Mouse (Mus musculus) embryonic fibroblast, embryonic 13.5 days (primary cell): ENCODE data around the gene Pcdh9. TPM values are rescaled to one million over a fixed set of nuclear protein-coding genes. Genes with fewer than 3 reads are reported as not detected.

ENCODE experiments used
- H3K27ac ChIP-seq: 2 replicates; pipeline ENCODE4 v1.5.1; 2012; ENCODE audit warnings: low read length, control low read depth, inconsistent platforms; ENCODE audit not compliant: insufficient read depth
- H3K4me1 ChIP-seq: 2 replicates; pipeline ENCODE4 v1.6.1; 2011; ENCODE audit warnings: low read length; ENCODE audit not compliant: control insufficient read depth, insufficient read depth
- H3K4me3 ChIP-seq: 2 replicates; pipeline ENCODE4 v1.5.1; 2011; ENCODE audit warnings: mild to moderate bottlenecking, control low read depth, low read length; ENCODE audit not compliant: insufficient read depth
- CTCF ChIP-seq: IDR thresholded peaks from 2 replicates; pipeline ENCODE4 v1.5.1; 2011; ENCODE audit warnings: mild to moderate bottlenecking, control low read depth, low read length, moderate library complexity, borderline replicate concordance; ENCODE audit not compliant: insufficient read depth
- POLR2A ChIP-seq: IDR thresholded peaks from 2 replicates; pipeline ENCODE4 v1.6.1; 2011; ENCODE audit warnings: low read depth, mild to moderate bottlenecking, control low read depth, low read length, moderate library complexity
- polyA plus RNA-seq: library from polyadenylated mRNA; stranded (reverse); fragments of >200 nt; gene quantifications from 2 replicates; pipeline ENCODE4 v1.2.4, GENCODE M21; 2011; ENCODE audit warnings: low read depth; ENCODE audit not compliant: missing spikeins, insufficient read length

The Pcdh9 gene
- polyA plus RNA-seq, 1 experiment: 29.6 TPM

DNA sequence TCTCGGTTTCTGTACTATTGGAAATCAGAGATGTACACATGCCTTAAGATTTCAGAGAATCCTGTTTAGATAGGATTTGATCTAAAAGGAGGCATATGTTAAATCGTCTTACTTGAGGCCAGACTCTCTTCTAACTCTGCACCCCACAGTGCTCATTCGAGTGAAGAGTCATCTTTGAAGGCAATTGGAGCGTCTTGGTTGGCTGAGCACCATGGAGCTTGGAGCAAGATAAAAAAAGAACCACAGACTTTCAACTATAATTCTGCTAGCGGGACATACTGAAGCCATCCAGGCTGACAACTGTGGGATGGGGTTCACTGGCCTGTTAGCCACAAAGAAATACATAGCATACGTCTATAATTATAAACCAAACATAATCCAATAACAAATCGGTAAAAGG is 541.3 kb downstream of the Pcdh9 start:
- Histone ChIP-seq H3K4me3 (no peak overlapping the region), H3K4me1 (no peaks in the 10 kb centered on the region), H3K27ac (no peak overlapping the region)
- no peak for TF ChIP-seq POLR2A
- TF ChIP-seq CTCF: no peak

- TF ChIP-seq POLR2A: no peak
- no peak for TF ChIP-seq CTCF
- Histone ChIP-seq H3K4me1 (no peaks in the 10 kb centered on the region), H3K27ac (no peak overlapping the region)
Measured at GRCm38 (mm10) chr14:93347031-93347430, 543.4 kb downstream of the Pcdh9 start.

DNA sequence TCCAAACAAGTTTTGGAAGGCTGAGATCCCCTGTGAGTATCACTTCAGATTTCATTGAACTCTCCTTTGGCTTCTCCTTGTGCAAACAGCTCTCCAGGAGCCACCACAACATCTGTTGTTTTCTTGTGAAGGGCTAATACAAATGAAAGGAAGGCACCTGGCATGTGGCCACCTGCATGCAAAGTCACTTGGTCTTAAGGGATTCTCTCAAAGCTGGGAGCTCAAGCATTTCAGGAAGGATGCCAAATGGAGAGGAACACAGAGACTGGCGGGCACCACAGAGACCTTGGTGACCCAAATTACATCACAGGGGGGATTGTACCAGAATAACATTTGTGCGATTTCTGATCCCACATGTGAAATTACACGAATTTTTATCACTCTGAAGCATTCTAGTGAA is 547.7 kb downstream of the Pcdh9 start:
- Histone ChIP-seq H3K4me3 (no peak overlapping the region), H3K4me1 (no peaks in the 10 kb centered on the region), H3K27ac (no peak overlapping the region)
- TF ChIP-seq CTCF (no peak), POLR2A (no peak)

More at GRCm38 (mm10) chr14:93347031-93347430, 543.4 kb downstream of the Pcdh9 start:
- no peak overlapping the region for H3K4me3 ChIP-seq

- H3K4me1 ChIP-seq: no peaks in the 10 kb centered on the region
- TF ChIP-seq CTCF: no peak
- TF ChIP-seq POLR2A: no peak
- H3K4me3 ChIP-seq: no peak overlapping the region
- H3K27ac ChIP-seq: no peak overlapping the region
Measured at GRCm38 (mm10) chr14:93341390-93341789, 549.1 kb downstream of the Pcdh9 start.

- Histone ChIP-seq H3K4me1 (no peaks in the 10 kb centered on the region), H3K27ac (no peak overlapping the region), H3K4me3 (no peak overlapping the region)
- TF ChIP-seq POLR2A (no peak), CTCF (no peak)
Measured at GRCm38 (mm10) chr14:93329247-93329646, 561.2 kb downstream of the Pcdh9 start.

- H3K4me1 ChIP-seq: no peaks in the 10 kb centered on the region
- H3K4me3 ChIP-seq: no peak overlapping the region
- TF ChIP-seq CTCF (no peak), POLR2A (no peak)
- no peak overlapping the region for H3K27ac ChIP-seq
Measured at GRCm38 (mm10) chr14:93317393-93317792, 573.1 kb downstream of the Pcdh9 start.

DNA sequence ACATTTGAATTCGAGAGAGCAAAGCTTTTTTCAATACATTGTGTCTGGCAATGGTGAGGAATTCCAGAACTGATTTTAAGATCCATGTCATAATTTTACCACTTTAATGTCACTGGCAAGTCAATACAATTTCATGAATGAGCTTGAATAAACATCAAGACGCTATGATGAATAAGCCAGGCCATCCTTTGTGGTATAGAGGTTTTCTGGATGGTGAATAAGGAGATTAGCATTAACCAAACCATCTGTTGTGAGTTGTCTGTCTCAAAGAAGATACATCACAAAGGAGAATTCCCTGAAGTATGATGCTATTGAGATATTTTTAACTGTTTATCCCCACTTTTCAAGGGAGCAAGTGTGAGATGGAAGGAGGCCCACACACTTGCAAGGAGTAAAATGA is 602.1 kb downstream of the Pcdh9 start:
- H3K4me1 ChIP-seq: no peaks in the 10 kb centered on the region; the same call in 1 of the 2 replicates
- TF ChIP-seq CTCF (no peak), POLR2A (no peak)

GRCm38 (mm10) chr14:93287642-93288041 is 602.8 kb downstream of the Pcdh9 start:
- H3K4me3 ChIP-seq: no peak overlapping the region
- TF ChIP-seq CTCF (no peak), POLR2A (no peak)
- no peak overlapping the region for H3K27ac ChIP-seq
- H3K4me1 ChIP-seq: no peaks in the 10 kb centered on the region; the same call in 1 of the 2 replicates

More for the DNA sequence above, 602.1 kb downstream of the Pcdh9 start:
- no peak overlapping the region for H3K4me3 ChIP-seq
- H3K27ac ChIP-seq: peak overlapping the region; percentile 72

GRCm38 (mm10) chr14:93285136-93285535 is 605.3 kb downstream of the Pcdh9 start:
- no peak overlapping the region for H3K4me3 ChIP-seq
- no peaks in the 10 kb centered on the region; the same call in 1 of the 2 replicates for H3K4me1 ChIP-seq
- no peak overlapping the region for H3K27ac ChIP-seq
- TF ChIP-seq POLR2A (no peak), CTCF (no peak)

DNA sequence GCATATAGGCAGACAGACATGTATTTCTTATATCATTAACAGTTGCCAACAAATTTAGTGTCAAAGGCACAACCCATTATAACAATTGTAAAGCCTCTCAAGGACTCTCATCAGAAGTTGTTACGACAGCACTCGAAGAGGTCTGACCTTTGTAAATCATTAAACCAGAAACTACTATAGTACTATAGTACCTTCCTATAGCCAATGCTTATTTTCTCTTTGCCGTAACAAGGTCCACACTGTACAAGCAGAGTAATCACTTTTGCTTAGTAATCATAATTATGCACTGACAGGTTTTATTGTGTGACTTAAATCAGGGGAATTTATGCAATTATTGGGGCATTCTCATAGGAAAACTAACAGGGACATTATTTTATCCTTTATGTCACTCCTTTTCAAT is 606.5 kb downstream of the Pcdh9 start:
- Histone ChIP-seq H3K4me3 (no peak overlapping the region), H3K4me1 (no peaks in the 10 kb centered on the region; the same call in 1 of the 2 replicates), H3K27ac (no peak overlapping the region)
- no peak for TF ChIP-seq CTCF
- TF ChIP-seq POLR2A: no peak

GRCm38 (mm10) chr14:93275661-93276060 is 614.8 kb downstream of the Pcdh9 start:
- H3K4me1 ChIP-seq: no peaks in the 10 kb centered on the region

More at GRCm38 (mm10) chr14:93275661-93276060, 614.8 kb downstream of the Pcdh9 start:
- Histone ChIP-seq H3K27ac (no peak overlapping the region), H3K4me3 (no peak overlapping the region)
- no peak for TF ChIP-seq POLR2A
- TF ChIP-seq CTCF: no peak
